Mouse (Mus musculus): ENCODE data around the gene Trim9. TPM values are rescaled to one million over a fixed set of nuclear protein-coding genes. Genes with fewer than 3 reads are reported as not detected.

Gene Trim9
- polyA plus RNA-seq, 1 experiment from 2014 or later = 101 TPM

DNA sequence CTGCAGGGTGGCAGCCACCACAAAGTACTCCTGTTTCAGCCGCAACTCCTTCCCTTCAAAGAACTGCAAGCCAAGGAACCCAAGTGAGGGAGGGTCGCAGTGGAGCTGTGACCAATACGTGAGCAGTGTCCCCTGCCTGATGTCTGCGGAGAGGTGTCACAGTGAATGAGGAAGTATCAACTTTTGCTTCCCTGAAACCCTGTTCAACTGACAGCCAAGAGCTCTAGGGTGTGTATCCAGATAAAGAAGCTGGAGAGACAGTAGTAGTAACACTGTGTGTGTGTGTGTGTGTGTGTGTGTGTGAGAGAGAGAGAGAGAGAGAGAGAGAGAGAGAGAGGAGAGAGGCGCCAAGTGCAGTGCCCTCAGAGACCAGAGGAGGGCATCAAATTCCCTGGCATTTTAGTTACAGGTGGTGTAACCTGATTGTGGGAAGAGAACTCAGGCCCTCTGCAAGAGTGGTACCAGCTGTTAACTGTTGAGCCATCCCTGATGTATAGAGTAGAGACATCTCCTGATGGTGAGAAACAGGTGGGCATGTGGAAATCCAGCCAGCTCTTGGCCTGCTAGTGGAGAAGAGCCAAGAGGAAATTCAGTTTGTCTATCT lies 145.4 kb downstream of the Trim9 start:
- no peaks in the 10 kb centered on the region for H3K27me3 ChIP-seq (replicated peaks)
- ATAC-seq (ENCODE audit: low FRiP score) = no peak
- no peaks in the 10 kb centered on the region for H3K4me1 ChIP-seq
- H3K4me3 ChIP-seq (replicated peaks) = no peak overlapping the region
- no peaks in the 10 kb centered on the region for H3K9me3 ChIP-seq (replicated peaks)
- no peaks in the 10 kb centered on the region for H3K36me3 ChIP-seq
- no peak overlapping the region for H3K9ac ChIP-seq (replicated peaks)
- no peak overlapping the region for H3K27ac ChIP-seq (replicated peaks)
- 85% methylated on average over 5 of the region's 5 CpGs for WGBS
- H3K4me2 ChIP-seq = no peak overlapping the region

DNA sequence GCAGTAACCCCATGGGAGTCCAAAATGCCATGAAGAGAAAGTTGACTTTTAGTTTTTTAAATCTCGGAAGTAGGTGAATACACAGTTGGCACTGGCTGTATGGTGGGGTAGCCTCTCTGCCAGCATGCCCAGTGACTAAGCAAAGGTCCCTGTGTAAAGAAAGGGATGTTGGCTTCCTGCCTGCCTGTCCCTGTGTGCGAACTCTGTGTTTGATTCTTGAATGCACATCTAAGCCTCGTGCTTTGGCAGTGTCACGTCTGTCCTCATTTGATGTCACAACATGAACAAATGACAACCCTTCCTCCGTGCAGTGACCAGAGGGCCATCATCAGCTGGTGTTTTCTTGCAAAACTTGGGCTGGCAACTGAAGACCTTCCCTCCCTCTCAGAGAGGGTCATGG lies 151.1 kb downstream of the Trim9 start:
- Histone ChIP-seq H3K27ac (replicated peaks) (no peak overlapping the region), H3K4me3 (replicated peaks) (no peak overlapping the region), H3K36me3 (no peaks in the 10 kb centered on the region), H3K27me3 (replicated peaks) (no peaks in the 10 kb centered on the region), H3K9me3 (replicated peaks) (no peaks in the 10 kb centered on the region), H3K4me1 (peaks cover 12% of the 10 kb centered on the region), H3K9ac (replicated peaks) (no peak overlapping the region), H3K4me2 (no peak overlapping the region)
- 80% methylated on average over 5 of the region's 5 CpGs for WGBS
- ATAC-seq (ENCODE audit: low FRiP score) = no peak

DNA sequence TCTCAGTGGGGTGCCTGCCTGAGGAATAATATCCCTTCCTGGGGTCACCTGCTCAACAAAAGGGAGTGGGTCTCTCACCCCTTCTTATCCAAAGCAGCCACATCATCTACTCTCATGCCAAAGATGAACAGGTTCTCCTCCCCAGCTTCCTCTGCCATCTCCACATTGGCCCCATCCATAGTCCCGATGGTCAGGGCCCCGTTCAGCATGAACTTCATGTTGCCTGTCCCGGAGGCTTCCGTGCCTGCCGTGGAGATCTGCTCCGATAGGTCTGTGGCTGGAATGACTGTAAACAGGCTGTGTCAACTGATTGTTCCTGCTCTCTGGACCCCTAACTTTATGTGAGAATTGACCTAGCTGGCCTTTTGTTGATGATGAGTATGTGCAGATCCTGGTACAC lies 152.0 kb downstream of the Trim9 start:
- Histone ChIP-seq H3K4me1 (peaks cover 12% of the 10 kb centered on the region), H3K9ac (replicated peaks) (no peak overlapping the region), H3K4me3 (replicated peaks) (no peak overlapping the region), H3K27me3 (replicated peaks) (no peaks in the 10 kb centered on the region), H3K36me3 (no peaks in the 10 kb centered on the region), H3K9me3 (replicated peaks) (no peaks in the 10 kb centered on the region), H3K4me2 (no peak overlapping the region), H3K27ac (replicated peaks) (no peak overlapping the region)
- no peak for ATAC-seq (ENCODE audit: low FRiP score)
- WGBS = 92% methylated on average over 6 of the region's 6 CpGs

Other genes with a start within 250 kb of the Trim9 start
- 9.1 and 10.6 TPM in 2 replicates for gene Nin, start 233.9 kb downstream of the Trim9 start, polyA plus RNA-seq (2015; fragmentation: Nextera tagmentation; extraction: Ambion mirVana)
- gene Abhd12b, start 193.5 kb downstream of the Trim9 start, polyA plus RNA-seq (2015; fragmentation: Nextera tagmentation; extraction: Ambion mirVana) = 0.20 and 0.22 TPM in 2 replicates
- gene Pygl, start 116.1 kb downstream of the Trim9 start, polyA plus RNA-seq (2015; fragmentation: Nextera tagmentation; extraction: Ambion mirVana) = 10.0 and 17.0 TPM in 2 replicates
- 141 and 148 TPM in 2 replicates for gene Tmx1, start 105.5 kb upstream of the Trim9 start, polyA plus RNA-seq (2015; fragmentation: Nextera tagmentation; extraction: Ambion mirVana)

Data from neural tube, embryonic 15.5 days (tissue).